Mouse (Mus musculus): ENCODE measurements around the gene Gosr2. TPM values are rescaled to one million over a fixed set of nuclear protein-coding genes. Genes with fewer than 3 reads are reported as not detected.

Gosr2 gene
- total and polyA plus RNA-seq, 3 experiments, result 93.7 to 108 (median 107) TPM

GRCm38 (mm10) chr11:103627453-103627852 is 70.2 kb downstream of the Gosr2 start:
- dilution Hi-C loops (cut with MboI; ENCODE audit: extremely low pct_ligation_motif_present, extremely low pct_unique_long_range_greater_than_20kb, low sequenced_read_pairs), result no loop called here
- Histone ChIP-seq H3K27me3 (replicated peaks) (peaks cover 62% of the 10 kb centered on the region), H3K27ac (ENCODE audit: insufficient read depth, low read depth) (no peak overlapping the region)

More at GRCm38 (mm10) chr11:103627453-103627852, 70.2 kb downstream of the Gosr2 start:
- no peak overlapping the region for H3K9ac ChIP-seq (ENCODE audit: insufficient read depth, low read depth)
- H3K4me3 ChIP-seq (replicated peaks in 1 of 3; ENCODE audit: low read depth in 2 of 3, low read length in 2 of 3, poor library complexity in 1 of 3), result no peak overlapping the region
- H3K4me1 ChIP-seq (ENCODE audit: control insufficient read depth in 1 of 2, insufficient read depth in 2 of 2), result no peaks in the 10 kb centered on the region
- H3K4me2 ChIP-seq (ENCODE audit: insufficient read depth, low read depth, poor library complexity, severe bottlenecking), result no peak overlapping the region
- TF ChIP-seq IRF4 (IDR thresholded peaks at IDR 0.05; ENCODE audit: low read depth, low read length), result no peak
- no peak for TF ChIP-seq POLR2AphosphoS2 (IDR thresholded peaks at IDR 0.05; ENCODE audit: low read depth, low read length)
- TF ChIP-seq HCFC1 (IDR thresholded peaks at IDR 0.05; ENCODE audit: low read depth, low read length), result no peak
- no peak for TF ChIP-seq ETS1 (conservative IDR thresholded peaks at IDR 0.05; ENCODE audit: low read depth, low read length)
- TF ChIP-seq EP300 (IDR thresholded peaks at IDR 0.05; ENCODE audit: low read length), result no peak
- TF ChIP-seq RCOR1 (conservative IDR thresholded peaks at IDR 0.05; ENCODE audit: low read depth, low read length), result no peak
- TF ChIP-seq USF1 (IDR thresholded peaks at IDR 0.05; ENCODE audit: low read depth, low read length), result no peak
- TF ChIP-seq POLR2A (IDR thresholded peaks at IDR 0.05; ENCODE audit: low read depth, low read length), result no peak
- TF ChIP-seq MAZ (IDR thresholded peaks at IDR 0.05; ENCODE audit: low read depth, low read length), result no peak
- TF ChIP-seq RAD21 (IDR thresholded peaks at IDR 0.05; ENCODE audit: low read depth, low read length), result no peak
- TF ChIP-seq SMC3 (IDR thresholded peaks at IDR 0.05; ENCODE audit: low read depth, low read length), result no peak
- no peak for TF ChIP-seq ZMIZ1 (IDR thresholded peaks at IDR 0.05; ENCODE audit: low read depth, low read length)
- TF ChIP-seq SIN3A (IDR thresholded peaks at IDR 0.05; ENCODE audit: low read length), result no peak
- TF ChIP-seq CHD2 (IDR thresholded peaks at IDR 0.05; ENCODE audit: low read length), result no peak
- no peak for TF ChIP-seq UBTF (IDR thresholded peaks at IDR 0.05; ENCODE audit: low read depth, low read length)
- no peak for TF ChIP-seq E2F4 (IDR thresholded peaks at IDR 0.05; ENCODE audit: insufficient replicate concordance, low read depth, low read length)
- TF ChIP-seq GABPA (IDR thresholded peaks at IDR 0.05; ENCODE audit: insufficient replicate concordance, low read depth, low read length), result no peak
- no peaks in the 10 kb centered on the region for H3K79me2 ChIP-seq (replicated peaks; ENCODE audit: control insufficient read depth, extremely low read depth, insufficient read depth, poor library complexity, severe bottlenecking)
- peaks cover 3% of the 10 kb centered on the region for H3K9me3 ChIP-seq (replicated peaks; ENCODE audit: low read length)
- in situ Hi-C loops (cut with MboI; ENCODE audit: low pct_ligation_motif_present, low pct_unique_long_range_greater_than_20kb, low sequenced_read_pairs), result no loop called here
- H3K36me3 ChIP-seq (replicated peaks in 1 of 2; ENCODE audit: control insufficient read depth in 1 of 2, insufficient read depth in 1 of 2, low read length in 1 of 2), result no peaks in the 10 kb centered on the region
- no peak for DNase-seq (ENCODE audit: extremely low read depth)

Other genes with a start within 250 kb of the Gosr2 start
- not detected in 2 replicates for gene Lrrc37a, start 193.3 kb downstream of the Gosr2 start, total RNA-seq (2012; rRNA removed)
- gene Lrrc37a, start 193.3 kb downstream of the Gosr2 start, total RNA-seq (2014; rRNA removed), result not detected in 2 replicates
- not detected in 2 replicates for gene Lrrc37a, start 193.3 kb downstream of the Gosr2 start, polyA plus RNA-seq (2012; ENCODE audit: insufficient read length, low read depth)
- gene Gm884, start 76.8 kb downstream of the Gosr2 start, total RNA-seq (2012; rRNA removed), result not detected in 2 replicates
- not detected in 2 replicates for gene Gm884, start 76.8 kb downstream of the Gosr2 start, total RNA-seq (2014; rRNA removed)
- not detected in 2 replicates for gene Gm884, start 76.8 kb downstream of the Gosr2 start, polyA plus RNA-seq (2012; ENCODE audit: insufficient read length, low read depth)
- not detected in 2 replicates for gene Lyzl6, start 59.0 kb downstream of the Gosr2 start, total RNA-seq (2012; rRNA removed)
- not detected in 2 replicates for gene Lyzl6, start 59.0 kb downstream of the Gosr2 start, total RNA-seq (2014; rRNA removed)
- gene Lyzl6, start 59.0 kb downstream of the Gosr2 start, polyA plus RNA-seq (2012; ENCODE audit: insufficient read length, low read depth), result not detected in 2 replicates
- not detected in 2 replicates for gene Rprml, start 48.3 kb downstream of the Gosr2 start, total RNA-seq (2012; rRNA removed)
- gene Rprml, start 48.3 kb downstream of the Gosr2 start, total RNA-seq (2014; rRNA removed), result not detected in 2 replicates
- not detected in 2 replicates for gene Rprml, start 48.3 kb downstream of the Gosr2 start, polyA plus RNA-seq (2012; ENCODE audit: insufficient read length, low read depth)
- gene Wnt9b, start 51.9 kb upstream of the Gosr2 start, total RNA-seq (2012; rRNA removed), result not detected in 2 replicates
- not detected in 2 replicates for gene Wnt9b, start 51.9 kb upstream of the Gosr2 start, total RNA-seq (2014; rRNA removed)
- not detected in 2 replicates for gene Wnt9b, start 51.9 kb upstream of the Gosr2 start, polyA plus RNA-seq (2012; ENCODE audit: insufficient read length, low read depth)
- gene Wnt3, start 76.3 kb upstream of the Gosr2 start, total RNA-seq (2012; rRNA removed), result 0.04 TPM in 1 of 2 replicates, not detected in the other
- not detected in 2 replicates for gene Wnt3, start 76.3 kb upstream of the Gosr2 start, total RNA-seq (2014; rRNA removed)
- gene Wnt3, start 76.3 kb upstream of the Gosr2 start, polyA plus RNA-seq (2012; ENCODE audit: insufficient read length, low read depth), result not detected in 2 replicates

Measured in CH12.LX (cell line).